Mouse (Mus musculus) brain, embryonic 18.5 days (tissue): Measurements from ENCODE around the gene Esp16.
"Not testable (repeated sequence)": the region's sequence is repeated elsewhere in the genome, so short reads cannot be mapped to it uniquely, and the experiment has no call there.

ENCODE experiments used
- DNase-seq: peaks from one replicate; pipeline ENCODE4 v3.0.0-alpha.2; 2012; ENCODE audit warnings: low read depth, low spot score

The Esp16 gene

GRCm38 (mm10) chr17:39535842-39536241 is at the start of gene Esp16:
Esp16 (plus strand) TSS chr17:39536142.
- DNase-seq, result not testable (repeated sequence)

GRCm38 (mm10) chr17:39498043-39498442 is 37.9 kb upstream of the Esp16 start:
- DNase-seq, result not testable (repeated sequence)
